Mouse (Mus musculus) liver, adult 2 months (tissue): ENCODE data around the gene Sh2b1.

Source experiments
- CTCF ChIP-seq: fragments of 200-500 bp; IDR thresholded peaks from 2 replicates; pipeline ENCODE4 v1.5.1; 2011; ENCODE audit warnings: low read depth, low read length, control low read depth
- POLR2A ChIP-seq: fragments of 200-500 bp; IDR thresholded peaks from 2 replicates; pipeline ENCODE4 v1.6.1; 2011; ENCODE audit warnings: low read length, control low read depth; ENCODE audit not compliant: insufficient read depth; ENCODE audit errors: extremely low read depth

DNA sequence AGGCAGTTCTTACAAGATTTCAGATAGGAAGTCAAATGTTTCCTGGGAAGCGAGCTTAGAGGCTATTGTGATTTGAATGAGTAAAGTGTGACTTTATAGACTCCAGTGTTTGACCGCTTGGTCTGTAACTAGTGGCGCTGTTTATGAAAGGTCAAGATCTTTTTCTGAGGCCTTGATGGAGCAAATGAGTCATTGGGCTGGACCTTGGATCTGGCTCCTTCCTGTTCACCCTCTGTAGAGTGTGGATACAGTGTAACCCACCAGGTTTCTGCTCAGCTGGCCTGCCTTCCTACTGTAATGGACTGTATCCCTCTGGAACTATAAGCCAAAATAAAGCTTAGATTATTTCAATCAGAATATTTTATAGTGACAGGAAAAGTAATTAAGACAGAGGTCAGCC, 36.1 kb upstream of the Sh2b1 start:
- TF ChIP-seq CTCF, result no peak
- no peak for TF ChIP-seq POLR2A
